Mouse (Mus musculus) forebrain, embryonic 11.5 days (tissue): Measurements from ENCODE around the gene F2rl2. TPM values are rescaled to one million over a fixed set of nuclear protein-coding genes. Genes with fewer than 3 reads are reported as not detected.
A peak's percentile ranks its signal among the peaks of the same experiment; 100 is the strongest.

Experiments
- ATAC-seq: fragments of 200-750 bp; cut with Nextera tagmentation; replicated peaks from 2 replicates; pipeline ENCODE4 v1.8.0; 2017; ENCODE audit warnings: moderate TSS enrichment; ENCODE audit not compliant: low FRiP score
- DNase-seq: peaks from one replicate; pipeline ENCODE4 v3.0.0-alpha.2; 2017; ENCODE audit warnings: low spot score
- H3K27ac ChIP-seq: fragments of 300-500 bp; sonication (generic); 2 replicates; pipeline ENCODE4 v1.5.1; 2014; ENCODE audit warnings: low read depth, low read length
- H3K27me3 ChIP-seq: fragments of 300-500 bp; sonication (generic); 2 replicates; pipeline ENCODE4 v1.6.1; 2014; ENCODE audit warnings: mild to moderate bottlenecking, low read length, mixed read lengths; ENCODE audit not compliant: control insufficient read depth, insufficient read depth
- H3K36me3 ChIP-seq: fragments of 300-500 bp; sonication (generic); 2 replicates; pipeline ENCODE4 v1.6.1; 2014; ENCODE audit warnings: mild to moderate bottlenecking, low read length, moderate library complexity, mixed read lengths; ENCODE audit not compliant: control insufficient read depth, insufficient read depth
- H3K4me1 ChIP-seq: fragments of 300-500 bp; sonication (generic); replicated peaks from 2 replicates; pipeline ENCODE4 v1.6.1; 2014; ENCODE audit warnings: low read length, mixed read lengths; ENCODE audit not compliant: control insufficient read depth, insufficient read depth
- H3K4me2 ChIP-seq: fragments of 300-500 bp; sonication (generic); 2 replicates; pipeline ENCODE4 v1.6.1; 2014; ENCODE audit warnings: low read depth, mild to moderate bottlenecking, low read length, moderate library complexity, mixed read lengths; ENCODE audit not compliant: severe bottlenecking
- H3K4me3 ChIP-seq: fragments of 300-500 bp; sonication (generic); 2 replicates; pipeline ENCODE4 v1.5.1; 2014; ENCODE audit warnings: low read depth, low read length
- H3K9ac ChIP-seq: fragments of 300-500 bp; sonication (generic); 2 replicates; pipeline ENCODE4 v1.6.1; 2014; ENCODE audit warnings: low read length
- H3K9me3 ChIP-seq: fragments of 300-500 bp; sonication (generic); 2 replicates; pipeline ENCODE4 v1.6.1; 2016; ENCODE audit warnings: low read length, mixed read lengths; ENCODE audit not compliant: control insufficient read depth
- WGBS: fragments of 180-500 bp; shearing (Covaris S2); extraction: QIAGEN DNeasy Blood & Tissue Kit; methylation state at CpG from one replicate; pipeline ENCODE4 v1.1.7; 2014; 5-methylcytosine and 5-hydroxymethylcytosine counted together
- polyA plus RNA-seq: library from polyadenylated mRNA; unstranded; fragments of >200 nt; fragmentation: Nextera tagmentation; extraction: Ambion mirVana; gene quantifications from 2 replicates; pipeline ENCODE4 v1.2.1, GENCODE M21; 2014

The F2rl2 gene
- polyA plus RNA-seq, 1 experiment from 2014 or later, result 3.1 TPM

DNA sequence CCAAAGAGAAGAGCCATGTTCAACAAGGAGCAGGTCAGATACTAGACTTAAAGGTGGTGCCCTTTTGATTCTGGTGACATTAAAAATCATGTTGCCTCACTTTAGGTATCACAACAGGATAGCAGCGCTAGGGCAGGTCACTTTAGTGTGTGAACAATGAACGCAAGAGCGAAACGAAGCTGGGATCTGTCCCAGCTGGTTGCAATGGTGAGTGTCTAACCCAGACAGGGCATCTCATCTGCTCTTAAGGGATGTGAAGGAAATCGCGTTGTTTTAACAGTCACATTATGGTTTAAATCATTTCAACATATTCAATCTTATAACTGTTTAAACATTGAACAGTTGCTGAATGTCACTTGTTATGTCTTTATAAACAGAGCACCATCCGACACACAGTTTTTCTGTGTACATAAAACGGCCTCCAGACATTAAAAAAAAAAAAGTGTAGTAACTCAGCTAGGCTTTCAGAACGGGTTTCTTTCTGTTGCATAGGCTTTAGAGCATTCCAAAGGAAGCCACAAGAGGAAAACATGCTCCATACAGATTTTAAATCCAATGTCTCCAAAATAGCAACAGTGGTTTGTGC lies 46.3 kb downstream of the F2rl2 start:
- WGBS, result 89% methylated on average over 9 of the region's 9 CpGs
- Histone ChIP-seq H3K4me2 (no peak overlapping the region), H3K36me3 (no peaks in the 10 kb centered on the region), H3K27ac (no peak overlapping the region), H3K4me1 (no peaks in the 10 kb centered on the region), H3K9ac (no peak overlapping the region), H3K27me3 (no peaks in the 10 kb centered on the region), H3K4me3 (no peak overlapping the region), H3K9me3 (no peaks in the 10 kb centered on the region)
- no peak for ATAC-seq
- DNase-seq, result no peak

DNA sequence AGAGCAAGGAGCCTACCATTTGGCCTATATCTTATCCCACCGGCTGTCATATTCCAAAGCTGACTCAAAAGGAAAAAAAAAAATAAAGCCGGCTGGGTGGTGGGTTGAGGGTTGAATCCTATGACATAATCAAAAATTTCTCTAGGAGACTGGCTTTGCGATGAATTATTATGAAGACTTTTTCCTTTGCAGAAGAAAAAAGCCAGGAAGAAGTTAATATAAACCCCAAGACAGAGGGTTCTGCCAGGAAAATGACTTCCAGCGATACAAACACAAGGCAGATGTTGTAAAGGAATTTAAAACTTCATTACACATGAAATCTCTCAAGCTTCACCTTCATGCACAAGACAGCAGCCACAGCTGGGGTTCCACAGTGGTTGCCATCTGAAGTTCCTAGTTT lies 48.8 kb downstream of the F2rl2 start:
- no peaks in the 10 kb centered on the region for H3K9me3 ChIP-seq
- no peak overlapping the region for H3K4me3 ChIP-seq
- H3K4me1 ChIP-seq, result no peaks in the 10 kb centered on the region
- H3K9ac ChIP-seq, result no peak overlapping the region
- no peaks in the 10 kb centered on the region for H3K27me3 ChIP-seq
- DNase-seq (no peak), ATAC-seq (no peak)
- H3K36me3 ChIP-seq, result no peaks in the 10 kb centered on the region
- WGBS, result 89% methylated on average over 4 of the region's 4 CpGs
- H3K4me2 ChIP-seq, result no peak overlapping the region
- H3K27ac ChIP-seq, result no peak overlapping the region

DNA sequence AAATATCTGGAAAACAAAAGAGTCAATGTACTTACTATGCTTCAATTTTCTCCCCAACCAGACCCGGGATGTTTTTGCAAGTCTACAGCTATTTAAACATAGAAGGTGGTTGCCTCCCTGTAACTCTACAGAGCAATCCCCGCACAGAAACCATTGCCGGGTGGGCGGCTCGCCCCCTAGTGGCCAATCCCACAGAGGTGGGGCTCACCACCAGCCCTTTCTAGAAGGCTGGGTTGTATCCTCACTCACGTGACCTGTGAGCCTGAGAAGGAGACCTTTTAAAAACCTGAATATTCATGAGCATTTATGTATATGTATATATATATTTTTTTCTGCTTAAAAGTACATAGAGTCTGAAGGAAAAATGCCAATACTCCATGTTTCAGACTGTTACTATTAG lies 49.9 kb downstream of the F2rl2 start:
- Histone ChIP-seq H3K9ac (no peak overlapping the region), H3K27ac (no peak overlapping the region), H3K4me2 (no peak overlapping the region), H3K9me3 (no peaks in the 10 kb centered on the region), H3K27me3 (no peaks in the 10 kb centered on the region), H3K36me3 (no peaks in the 10 kb centered on the region), H3K4me3 (no peak overlapping the region), H3K4me1 (no peaks in the 10 kb centered on the region)
- DNase-seq (peak; percentile 82), ATAC-seq (peak; percentile 87)
- 11% methylated on average over 6 of the region's 6 CpGs for WGBS

DNA sequence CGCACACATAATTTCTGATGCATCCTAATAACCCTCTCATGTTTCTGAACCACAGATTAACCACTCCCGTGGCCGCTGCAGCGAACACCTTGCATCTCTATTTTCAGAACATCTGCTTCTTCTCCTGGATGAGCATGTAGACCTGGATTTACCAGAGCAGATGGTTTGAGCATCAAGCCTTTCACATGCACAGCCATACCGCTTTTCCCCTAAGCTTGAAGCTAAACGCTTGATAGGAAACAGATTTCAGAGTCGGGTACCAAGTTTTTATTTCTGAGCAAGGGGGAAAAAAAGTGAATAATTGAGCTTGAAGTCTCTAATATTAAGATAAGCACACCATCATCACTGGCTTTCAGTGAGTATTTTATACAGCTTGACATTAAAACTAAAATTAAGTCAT lies 50.4 kb downstream of the F2rl2 start:
- 86% methylated on average over 7 of the region's 7 CpGs for WGBS
- no peak for ATAC-seq
- Histone ChIP-seq H3K27me3 (no peaks in the 10 kb centered on the region), H3K4me3 (no peak overlapping the region), H3K27ac (no peak overlapping the region), H3K36me3 (no peaks in the 10 kb centered on the region), H3K4me2 (no peak overlapping the region), H3K9me3 (no peaks in the 10 kb centered on the region), H3K4me1 (no peaks in the 10 kb centered on the region), H3K9ac (no peak overlapping the region)
- DNase-seq, result no peak

DNA sequence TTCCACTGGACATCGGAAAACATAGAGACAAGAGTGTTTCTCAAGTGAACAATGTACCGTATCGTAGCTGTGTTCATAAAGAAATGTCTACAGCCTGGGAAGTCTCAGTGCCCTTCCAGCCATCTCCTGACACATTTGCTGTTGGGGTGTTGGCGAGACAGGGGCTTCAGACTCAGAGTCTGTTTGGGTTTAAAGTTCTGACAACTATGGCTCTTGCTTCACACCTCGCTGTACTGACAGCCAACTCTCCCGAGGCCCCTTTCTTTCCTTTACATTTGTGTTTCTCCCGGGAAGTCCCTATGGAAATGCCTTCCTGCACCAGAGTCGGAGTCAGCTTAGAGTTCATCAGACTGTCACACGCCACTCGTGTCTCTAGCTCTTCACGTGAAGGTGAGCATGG lies 50.9 kb downstream of the F2rl2 start:
- Histone ChIP-seq H3K4me2 (no peak overlapping the region), H3K27me3 (no peaks in the 10 kb centered on the region), H3K27ac (no peak overlapping the region), H3K4me3 (no peak overlapping the region), H3K9ac (no peak overlapping the region), H3K36me3 (no peaks in the 10 kb centered on the region), H3K9me3 (no peaks in the 10 kb centered on the region), H3K4me1 (no peaks in the 10 kb centered on the region)
- 91% methylated on average over 11 of the region's 11 CpGs for WGBS
- DNase-seq (no peak), ATAC-seq (no peak)

Other genes with a start within 250 kb of the F2rl2 start
- 0.83 and 1.7 TPM in 2 replicates for gene S100z, start 218.1 kb upstream of the F2rl2 start, polyA plus RNA-seq
- gene F2rl1, start 171.6 kb upstream of the F2rl2 start, polyA plus RNA-seq, result 0.12 TPM in 1 of 2 replicates, not detected in the other
- 121 and 122 TPM in 2 replicates for gene F2r, start 78.4 kb upstream of the F2rl2 start, polyA plus RNA-seq
- gene Iqgap2, start 195.1 kb downstream of the F2rl2 start, polyA plus RNA-seq, result 19.8 and 20.1 TPM in 2 replicates